Mouse (Mus musculus): ENCODE data around the gene Klhl22. TPM values are rescaled to one million over a fixed set of nuclear protein-coding genes. Genes with fewer than 3 reads are reported as not detected.

Gene Klhl22
- 69.7 and 72.1 TPM in 2 replicates for polyA plus RNA-seq (2015; fragmentation: Nextera tagmentation; extraction: Ambion mirVana)

GRCm38 (mm10) chr16:17759344-17759773, at the start of gene Klhl22:
Gene Klhl22 (plus strand): TSS chr16:17759618.
- no peaks in the 10 kb centered on the region for H3K9me3 ChIP-seq
- no peaks in the 10 kb centered on the region for H3K27me3 ChIP-seq
- H3K4me1 ChIP-seq = peaks cover 34% of the 10 kb centered on the region
- H3K9ac ChIP-seq (replicated peaks) = peak within 1 kb of the TSS; percentile 80
- peak within 1 kb of the TSS; percentile 65 for H3K27ac ChIP-seq (replicated peaks)
- peaks cover under 1% of the 10 kb centered on the region; the same call in 1 of the 2 replicates for H3K36me3 ChIP-seq
- H3K4me3 ChIP-seq = peak within 1 kb of the TSS; percentile 60
- H3K4me2 ChIP-seq (replicated peaks) = peak within 1 kb of the TSS; percentile 74
- under 1% methylated on average over 27 of the region's 28 CpGs for WGBS
- ATAC-seq (replicated peaks) = peak; percentile 95

GRCm38 (mm10) chr16:17717791-17718190, 41.6 kb upstream of the Klhl22 start:
- Histone ChIP-seq H3K4me3 (no peak overlapping the region), H3K4me1 (peaks cover 16% of the 10 kb centered on the region), H3K36me3 (no peaks in the 10 kb centered on the region), H3K9ac (replicated peaks) (no peak overlapping the region), H3K4me2 (replicated peaks) (no peak overlapping the region), H3K27ac (replicated peaks) (no peak overlapping the region), H3K27me3 (no peaks in the 10 kb centered on the region), H3K9me3 (no peaks in the 10 kb centered on the region)
- WGBS = 95% methylated on average over 1 of the region's 1 CpGs
- ATAC-seq (replicated peaks) = no peak

- Histone ChIP-seq H3K4me2 (replicated peaks) (peak overlapping the region; percentile 66), H3K27me3 (no peaks in the 10 kb centered on the region), H3K36me3 (no peaks in the 10 kb centered on the region), H3K9ac (replicated peaks) (peak overlapping the region; percentile 87; the same call in 1 of the 2 replicates), H3K9me3 (no peaks in the 10 kb centered on the region), H3K27ac (replicated peaks) (no peak overlapping the region), H3K4me1 (peaks cover 16% of the 10 kb centered on the region), H3K4me3 (peak overlapping the region; percentile 69)
- 74% methylated on average over 9 of the region's 9 CpGs for WGBS
- no peak for ATAC-seq (replicated peaks)
These were observed 38.2 kb upstream of the Klhl22 start for GRCm38 (mm10) chr16:17721114-17721808.

- Histone ChIP-seq H3K4me2 (replicated peaks) (peak overlapping the region; percentile 66), H3K36me3 (no peaks in the 10 kb centered on the region), H3K4me3 (peak overlapping the region; percentile 69), H3K4me1 (peaks cover 16% of the 10 kb centered on the region), H3K27ac (replicated peaks) (peak overlapping the region; percentile 74; the same call in 1 of the 2 replicates), H3K9me3 (no peaks in the 10 kb centered on the region), H3K27me3 (no peaks in the 10 kb centered on the region), H3K9ac (replicated peaks) (peak overlapping the region; percentile 87)
- WGBS = 10% methylated on average over 10 of the region's 10 CpGs
- peak; percentile 1; the same call in 1 of the 2 replicates for ATAC-seq (replicated peaks)
These were observed 37.5 kb upstream of the Klhl22 start for GRCm38 (mm10) chr16:17721822-17722460.

GRCm38 (mm10) chr16:17722461-17723324, 36.7 kb upstream of the Klhl22 start:
- Histone ChIP-seq H3K4me2 (replicated peaks) (peak overlapping the region; percentile 66), H3K36me3 (no peaks in the 10 kb centered on the region), H3K4me3 (peak overlapping the region; percentile 69), H3K27me3 (no peaks in the 10 kb centered on the region), H3K27ac (replicated peaks) (peak overlapping the region; percentile 74), H3K9ac (replicated peaks) (peak overlapping the region; percentile 87), H3K9me3 (no peaks in the 10 kb centered on the region), H3K4me1 (peaks cover 19% of the 10 kb centered on the region)
- peak; percentile 95 for ATAC-seq (replicated peaks)
- 3% methylated on average over 41 of the region's 44 CpGs for WGBS

GRCm38 (mm10) chr16:17723325-17723626, 36.1 kb upstream of the Klhl22 start:
- no peak overlapping the region for H3K4me3 ChIP-seq
- ATAC-seq (replicated peaks) = no peak
- peak overlapping the region; percentile 28; the same call in 1 of the 2 replicates for H3K4me2 ChIP-seq (replicated peaks)

GRCm38 (mm10) chr16:17724448-17724847, 35.0 kb upstream of the Klhl22 start:
- no peaks in the 10 kb centered on the region for H3K36me3 ChIP-seq
- no peaks in the 10 kb centered on the region for H3K27me3 ChIP-seq
- no peak overlapping the region for H3K4me2 ChIP-seq (replicated peaks)
- H3K4me1 ChIP-seq = peaks cover 19% of the 10 kb centered on the region
- ATAC-seq (replicated peaks) = 0 out of 2 replicates have a peak, but pooled peaks have one; percentile 3
- H3K27ac ChIP-seq (replicated peaks) = no peak overlapping the region
- no peaks in the 10 kb centered on the region for H3K9me3 ChIP-seq
- H3K9ac ChIP-seq (replicated peaks) = no peak overlapping the region
- H3K4me3 ChIP-seq = no peak overlapping the region
- 100% methylated on average over 3 of the region's 3 CpGs for WGBS

More at GRCm38 (mm10) chr16:17723325-17723626, 36.1 kb upstream of the Klhl22 start:
- H3K4me1 ChIP-seq = peaks cover 19% of the 10 kb centered on the region
- no peaks in the 10 kb centered on the region for H3K9me3 ChIP-seq
- no peak overlapping the region for H3K9ac ChIP-seq (replicated peaks)
- no peaks in the 10 kb centered on the region for H3K27me3 ChIP-seq
- no peaks in the 10 kb centered on the region for H3K36me3 ChIP-seq
- WGBS = 80% methylated on average over 1 of the region's 1 CpGs
- H3K27ac ChIP-seq (replicated peaks) = no peak overlapping the region

GRCm38 (mm10) chr16:17727179-17727861, 32.1 kb upstream of the Klhl22 start:
- H3K9me3 ChIP-seq = no peaks in the 10 kb centered on the region
- no peaks in the 10 kb centered on the region for H3K27me3 ChIP-seq
- WGBS = 13% methylated on average over 5 of the region's 5 CpGs
- H3K27ac ChIP-seq (replicated peaks) = no peak overlapping the region
- ATAC-seq (replicated peaks) = no peak
- no peaks in the 10 kb centered on the region for H3K36me3 ChIP-seq
- H3K4me1 ChIP-seq = 0 out of 2 replicates have a peak, but pooled peaks cover 2% of the 10 kb centered on the region
- no peak overlapping the region for H3K4me3 ChIP-seq
- no peak overlapping the region for H3K9ac ChIP-seq (replicated peaks)
- no peak overlapping the region for H3K4me2 ChIP-seq (replicated peaks)

GRCm38 (mm10) chr16:17729974-17730373, 29.4 kb upstream of the Klhl22 start:
- ATAC-seq (replicated peaks) = no peak
- H3K27me3 ChIP-seq = no peaks in the 10 kb centered on the region
- no peak overlapping the region for H3K27ac ChIP-seq (replicated peaks)
- H3K4me2 ChIP-seq (replicated peaks) = no peak overlapping the region
- H3K9ac ChIP-seq (replicated peaks) = no peak overlapping the region
- H3K4me1 ChIP-seq = 0 out of 2 replicates have a peak, but pooled peaks cover 2% of the 10 kb centered on the region
- no peak overlapping the region for H3K4me3 ChIP-seq
- no peaks in the 10 kb centered on the region for H3K36me3 ChIP-seq
- no peaks in the 10 kb centered on the region for H3K9me3 ChIP-seq

- Histone ChIP-seq H3K27me3 (no peaks in the 10 kb centered on the region), H3K4me3 (no peak overlapping the region), H3K4me2 (replicated peaks) (no peak overlapping the region), H3K36me3 (no peaks in the 10 kb centered on the region), H3K9ac (replicated peaks) (no peak overlapping the region), H3K4me1 (0 out of 2 replicates have a peak, but pooled peaks cover 2% of the 10 kb centered on the region), H3K9me3 (no peaks in the 10 kb centered on the region), H3K27ac (replicated peaks) (no peak overlapping the region)
- 55% methylated on average over 3 of the region's 3 CpGs for WGBS
- ATAC-seq (replicated peaks) = no peak
These were observed 27.4 kb upstream of the Klhl22 start for GRCm38 (mm10) chr16:17732021-17732420.

- H3K9me3 ChIP-seq = no peaks in the 10 kb centered on the region
- ATAC-seq (replicated peaks) = no peak
- H3K27me3 ChIP-seq = no peaks in the 10 kb centered on the region
- no peaks in the 10 kb centered on the region for H3K4me1 ChIP-seq
- H3K36me3 ChIP-seq = no peaks in the 10 kb centered on the region
- H3K4me2 ChIP-seq (replicated peaks) = no peak overlapping the region
- H3K9ac ChIP-seq (replicated peaks) = no peak overlapping the region
- WGBS = 74% methylated on average over 6 of the region's 6 CpGs
- H3K27ac ChIP-seq (replicated peaks) = no peak overlapping the region
- H3K4me3 ChIP-seq = no peak overlapping the region
These were observed 27.0 kb upstream of the Klhl22 start for GRCm38 (mm10) chr16:17732431-17732830.
